Mouse (Mus musculus): Measurements from ENCODE around the gene Nit2.

DNA sequence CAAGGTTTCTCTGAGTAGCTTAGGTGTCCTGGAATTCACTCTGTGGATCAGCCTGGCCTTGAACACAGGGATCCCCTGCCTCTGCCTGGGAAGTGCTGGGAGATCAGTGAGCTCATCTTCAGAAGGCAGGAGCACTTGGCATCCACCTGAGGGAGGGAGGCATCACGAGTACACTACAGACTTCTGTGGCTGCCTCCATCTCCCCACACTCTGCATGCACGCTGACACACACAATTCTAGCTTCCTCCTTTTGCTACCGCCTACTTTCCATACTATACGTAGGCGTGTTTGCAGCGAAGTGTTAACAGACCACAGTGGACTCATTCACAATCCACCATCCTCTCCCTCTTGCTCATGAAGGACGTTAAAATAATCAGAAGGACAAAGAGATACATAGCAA is 9.1 kb upstream of the Nit2 start:
- TF ChIP-seq CTCF (IDR thresholded peaks at IDR 0.05; ENCODE audit: borderline replicate concordance, control insufficient read depth, extremely low read depth, insufficient read depth, low read length, poor library complexity) = no peak
- no peak for TF ChIP-seq POLR2A (IDR thresholded peaks at IDR 0.05; ENCODE audit: control insufficient read depth, extremely low read depth, insufficient read depth, low read length, poor library complexity)
